Mouse (Mus musculus) kidney, adult 2 months (tissue): Measurements from ENCODE around the gene Dsn1. TPM values are rescaled to one million over a fixed set of nuclear protein-coding genes. Genes with fewer than 3 reads are reported as not detected.
A peak's percentile ranks its signal among the peaks of the same experiment; 100 is the strongest.

ENCODE experiments used
- DNase-seq: peaks from one replicate; pipeline ENCODE4 v3.0.0; 2021
- H3K27ac ChIP-seq: fragments of 200-500 bp; 2 replicates; pipeline ENCODE4 v1.5.1; 2012; ENCODE audit warnings: low read depth, low read length, control low read depth, inconsistent platforms; ENCODE audit not compliant: insufficient read depth
- H3K27me3 ChIP-seq: fragments of 200-500 bp; replicated peaks from 2 replicates; pipeline ENCODE4 v1.6.1; 2012; ENCODE audit warnings: mild to moderate bottlenecking, moderate library complexity, low read length, inconsistent platforms; ENCODE audit not compliant: control insufficient read depth, insufficient read depth
- H3K36me3 ChIP-seq: fragments of 200-500 bp; 2 replicates; pipeline ENCODE4 v1.6.1; 2012; ENCODE audit warnings: mild to moderate bottlenecking, moderate library complexity, low read length, inconsistent platforms; ENCODE audit not compliant: control insufficient read depth, insufficient read depth
- H3K4me1 ChIP-seq: fragments of 200-500 bp; 2 replicates; pipeline ENCODE4 v1.6.1; 2011; ENCODE audit warnings: low read length; ENCODE audit not compliant: control insufficient read depth, insufficient read depth
- H3K4me3 ChIP-seq: fragments of 200-500 bp; 2 replicates; pipeline ENCODE4 v1.5.1; 2011; ENCODE audit warnings: mild to moderate bottlenecking, low read depth, low read length, control low read depth; ENCODE audit not compliant: insufficient read depth
- CTCF ChIP-seq: fragments of 200-500 bp; conservative IDR thresholded peaks from 2 replicates; pipeline ENCODE4 v1.5.1; 2011; ENCODE audit warnings: low read depth, mild to moderate bottlenecking, control low read depth, low read length, moderate library complexity, mixed read lengths; ENCODE audit not compliant: insufficient read depth, insufficient read length
- POLR2A ChIP-seq: fragments of 200-500 bp; IDR thresholded peaks from one replicate; pipeline ENCODE4 v1.6.1; 2011; ENCODE audit warnings: low read depth, low read length, control low read depth
- WGBS: fragments of 180-500 bp; shearing (Covaris S2); methylation state at CpG from one replicate; pipeline ENCODE4 v1.1.7; 2018; 5-methylcytosine and 5-hydroxymethylcytosine counted together
- polyA plus RNA-seq: library from polyadenylated mRNA; depleted of rRNA; stranded (reverse); fragments of >200 nt; gene quantifications from 2 replicates; pipeline ENCODE4 v1.2.3, GENCODE M21; 2012

The Dsn1 gene
- polyA plus RNA-seq, 1 experiment = 2.0 TPM

DNA sequence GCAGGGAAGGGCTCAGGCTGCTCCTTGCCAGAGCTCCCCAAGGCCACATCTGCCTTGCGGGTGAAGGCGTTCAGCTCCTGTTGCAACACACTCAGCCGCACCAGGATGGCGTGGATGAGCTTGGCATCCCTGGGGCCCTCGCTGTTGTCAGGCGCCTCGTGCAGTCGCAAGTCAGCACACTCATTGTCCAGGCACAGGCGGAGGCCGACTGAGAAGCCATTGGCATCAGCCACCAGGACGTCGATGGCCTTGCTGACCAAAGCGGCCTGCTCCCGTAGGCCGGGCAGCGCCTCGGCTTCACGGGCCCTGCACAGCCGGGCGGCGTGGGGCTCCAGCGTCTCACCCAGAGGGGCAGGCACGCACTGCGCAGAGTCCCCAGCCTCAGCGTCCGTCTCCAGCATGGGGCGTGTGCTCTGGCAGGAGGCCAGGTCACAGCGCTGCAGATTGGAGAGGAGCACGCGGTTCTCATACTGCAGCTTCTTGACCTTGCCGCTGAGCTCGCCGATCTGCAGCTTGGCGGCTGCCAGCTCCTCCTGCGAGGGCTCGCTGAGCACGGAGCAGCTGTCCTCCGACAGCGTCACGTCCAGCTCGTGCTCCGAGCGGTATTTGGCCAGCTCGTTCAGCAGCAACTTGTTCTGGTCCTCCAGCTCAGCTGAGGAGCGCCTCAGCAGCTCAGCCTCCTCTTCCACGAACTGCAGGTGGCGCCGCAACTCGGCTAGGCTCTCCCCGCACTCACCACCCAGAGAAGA, 33.1 kb upstream of the Dsn1 start:
- TF ChIP-seq CTCF (no peak), POLR2A (no peak)
- 84% methylated on average over 50 of the region's 50 CpGs for WGBS
- Histone ChIP-seq H3K4me3 (no peak overlapping the region), H3K27ac (no peak overlapping the region), H3K4me1 (no peaks in the 10 kb centered on the region), H3K36me3 (no peaks in the 10 kb centered on the region), H3K27me3 (no peaks in the 10 kb centered on the region)
- peak; percentile 14 for DNase-seq

DNA sequence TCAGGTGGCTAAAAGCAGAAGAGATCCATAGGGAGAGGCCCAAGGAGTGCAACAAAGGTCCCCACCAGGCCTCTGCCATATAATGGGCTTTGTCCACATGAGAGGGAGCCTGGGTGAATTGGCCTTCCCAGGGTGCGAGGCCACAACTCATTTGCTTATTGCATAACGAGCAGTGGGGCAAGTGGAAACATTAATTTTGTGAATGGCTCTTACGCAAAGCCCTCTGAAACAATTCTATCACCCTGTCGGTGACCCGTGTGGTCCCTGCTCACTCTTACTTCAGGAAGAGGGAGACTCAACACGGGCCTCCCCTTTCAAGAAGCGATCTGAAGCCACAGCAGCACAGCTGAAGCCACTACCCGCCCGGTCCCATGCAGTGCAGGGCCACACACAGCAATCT, 30.3 kb upstream of the Dsn1 start:
- H3K36me3 ChIP-seq = no peaks in the 10 kb centered on the region
- 84% methylated on average over 9 of the region's 9 CpGs for WGBS
- H3K4me3 ChIP-seq = no peak overlapping the region
- no peaks in the 10 kb centered on the region for H3K4me1 ChIP-seq
- no peak overlapping the region for H3K27ac ChIP-seq
- no peak for TF ChIP-seq POLR2A
- TF ChIP-seq CTCF = no peak
- H3K27me3 ChIP-seq = no peaks in the 10 kb centered on the region
- DNase-seq = no peak

DNA sequence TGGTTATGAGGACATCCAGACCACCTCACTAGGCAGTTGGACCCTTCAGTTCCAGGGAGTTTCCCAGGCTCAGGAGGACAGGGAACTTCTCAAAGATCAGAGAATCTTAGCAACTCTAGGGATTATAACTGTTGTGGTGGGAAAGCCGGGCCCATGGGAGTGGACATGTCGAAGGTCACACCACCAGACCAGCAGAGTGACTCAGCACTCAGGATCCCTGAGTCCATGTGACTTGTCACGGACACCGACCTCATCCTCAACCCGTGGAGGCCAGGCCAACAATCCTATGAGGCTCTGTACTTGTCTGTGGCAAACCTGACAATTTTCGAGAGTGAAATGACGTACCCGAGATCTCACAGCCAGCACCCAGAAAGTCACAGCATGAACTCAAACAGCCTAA, 29.4 kb upstream of the Dsn1 start:
- H3K4me3 ChIP-seq = no peak overlapping the region
- no peaks in the 10 kb centered on the region for H3K36me3 ChIP-seq
- no peaks in the 10 kb centered on the region for H3K27me3 ChIP-seq
- peak; percentile 36 for DNase-seq
- no peaks in the 10 kb centered on the region for H3K4me1 ChIP-seq
- 80% methylated on average over 8 of the region's 8 CpGs for whole genome bisulfite sequencing
- no peak overlapping the region for H3K27ac ChIP-seq
- no peak for TF ChIP-seq POLR2A
- TF ChIP-seq CTCF = no peak

DNA sequence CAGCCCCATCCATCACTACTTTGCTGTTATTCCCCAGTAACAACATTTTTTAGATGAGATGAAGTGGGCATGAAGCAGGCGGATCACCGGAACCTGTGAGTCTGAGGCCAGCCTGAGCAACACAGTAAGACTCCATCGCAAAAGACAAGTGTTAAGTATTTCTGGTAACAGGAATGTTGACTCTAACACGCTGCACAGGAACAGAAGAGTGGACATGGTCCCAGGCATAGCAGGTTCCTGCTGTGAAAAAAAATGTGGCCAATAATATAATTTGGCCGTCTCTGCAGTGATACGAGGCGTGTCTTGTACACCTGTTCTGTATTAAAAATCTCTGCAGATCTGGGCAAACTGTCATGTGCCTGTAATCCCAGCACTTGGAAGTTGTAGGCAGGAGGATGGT, 28.4 kb upstream of the Dsn1 start:
- WGBS = 89% methylated on average over 7 of the region's 7 CpGs
- TF ChIP-seq POLR2A (no peak), CTCF (no peak)
- Histone ChIP-seq H3K36me3 (no peaks in the 10 kb centered on the region), H3K27me3 (no peaks in the 10 kb centered on the region), H3K4me1 (no peaks in the 10 kb centered on the region), H3K4me3 (no peak overlapping the region), H3K27ac (no peak overlapping the region)
- no peak for DNase-seq

DNA sequence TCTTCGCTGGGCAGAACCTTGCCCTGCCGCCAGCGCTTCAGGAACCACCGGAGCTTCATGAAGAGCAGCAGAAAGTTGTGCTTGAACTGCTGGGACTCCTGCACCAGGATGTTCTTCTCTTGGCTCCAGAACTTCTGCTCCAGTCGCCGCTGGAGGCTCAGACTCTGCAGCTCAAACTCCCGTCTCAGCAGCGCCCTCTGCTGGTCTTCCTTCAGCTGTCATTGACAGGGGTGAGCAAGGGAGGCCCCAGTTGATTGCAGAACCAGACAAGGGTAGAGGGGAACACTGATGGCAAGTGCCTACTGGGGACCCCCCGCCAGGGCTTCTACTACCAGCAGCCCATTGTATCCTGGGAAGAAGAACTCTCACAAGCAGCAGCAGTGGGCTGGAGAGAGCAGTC, 23.9 kb upstream of the Dsn1 start:
- Histone ChIP-seq H3K36me3 (no peaks in the 10 kb centered on the region; the same call in 1 of the 2 replicates), H3K4me3 (no peak overlapping the region), H3K4me1 (no peaks in the 10 kb centered on the region), H3K27me3 (no peaks in the 10 kb centered on the region), H3K27ac (no peak overlapping the region)
- TF ChIP-seq POLR2A = no peak
- TF ChIP-seq CTCF = peak; percentile 86
- DNase-seq = peak; percentile 84
- 38% methylated on average over 9 of the region's 9 CpGs for WGBS

DNA sequence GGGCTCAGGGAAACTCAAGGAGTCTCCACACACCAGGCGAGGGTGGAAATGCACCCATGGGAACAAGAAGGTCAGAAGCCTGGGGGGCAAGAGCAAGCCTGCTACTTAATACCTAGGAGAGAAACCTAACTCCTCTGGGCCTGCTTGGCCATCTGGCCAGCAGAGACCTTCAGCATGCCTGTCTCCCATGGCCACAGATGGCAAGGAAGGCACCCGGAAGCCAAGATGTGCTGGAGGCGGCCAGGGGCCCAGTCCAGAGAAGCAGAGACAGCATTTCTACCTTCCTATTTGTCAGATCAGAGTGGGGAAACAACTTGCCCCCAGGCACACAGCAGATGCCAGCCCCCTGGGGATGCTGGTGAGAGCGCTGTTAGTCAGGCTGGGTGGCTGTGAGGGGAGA, 21.3 kb upstream of the Dsn1 start:
- H3K4me1 ChIP-seq = no peaks in the 10 kb centered on the region
- no peak overlapping the region for H3K4me3 ChIP-seq
- WGBS = 92% methylated on average over 4 of the region's 4 CpGs
- H3K27me3 ChIP-seq = no peaks in the 10 kb centered on the region
- TF ChIP-seq CTCF (no peak), POLR2A (no peak)
- no peak overlapping the region for H3K27ac ChIP-seq
- H3K36me3 ChIP-seq = no peaks in the 10 kb centered on the region; the same call in 1 of the 2 replicates
- no peak for DNase-seq

DNA sequence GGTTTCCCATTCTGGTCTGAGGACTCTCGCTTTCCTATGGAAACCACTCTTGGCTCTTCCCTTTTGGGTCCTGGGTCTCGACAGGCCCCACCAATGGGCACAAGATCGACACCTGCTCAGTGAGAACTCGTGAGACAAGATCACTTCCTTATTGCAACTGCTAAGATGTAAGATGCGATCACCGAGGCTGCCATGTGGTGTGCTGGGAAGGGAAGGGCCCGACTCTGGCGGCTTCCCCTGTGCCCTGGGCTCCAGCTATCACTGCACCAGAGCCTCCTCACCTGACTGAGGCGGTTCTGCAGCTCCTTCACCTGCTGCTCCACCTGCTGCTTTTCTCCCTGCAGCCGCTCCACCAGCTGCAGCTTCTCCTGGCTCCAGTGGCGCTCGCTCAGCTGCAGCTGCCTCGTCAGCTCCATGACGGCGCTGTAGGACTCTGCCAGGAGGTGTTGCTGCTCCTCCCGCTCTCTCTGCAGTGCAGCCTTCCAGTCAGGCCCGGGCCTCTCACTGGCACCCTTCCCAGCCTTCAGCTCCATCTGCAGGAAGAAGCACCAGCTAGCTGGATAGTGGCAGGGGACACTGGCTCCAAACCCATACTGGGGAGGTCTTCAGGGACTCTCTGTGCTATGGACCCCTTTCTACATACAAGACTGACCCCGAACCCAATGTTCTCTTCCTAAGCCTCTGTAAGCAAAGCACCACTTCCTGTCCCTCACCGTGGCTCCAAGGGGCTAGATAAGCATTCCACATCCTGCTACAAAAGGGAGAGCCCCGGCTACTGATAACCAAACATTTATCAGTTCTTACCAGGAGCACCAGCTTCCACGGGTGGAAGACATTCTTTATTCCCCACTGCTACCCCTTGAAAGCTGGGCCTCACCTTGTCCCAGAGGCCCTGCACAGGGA, 20.4 kb upstream of the Dsn1 start:
- Histone ChIP-seq H3K27me3 (no peaks in the 10 kb centered on the region), H3K36me3 (no peaks in the 10 kb centered on the region; the same call in none of the 2 replicates), H3K4me3 (no peak overlapping the region), H3K4me1 (no peaks in the 10 kb centered on the region), H3K27ac (no peak overlapping the region)
- no peak for DNase-seq
- 86% methylated on average over 21 of the region's 21 CpGs for WGBS
- TF ChIP-seq POLR2A (no peak), CTCF (no peak)
